Mouse (Mus musculus) E14TG2a.4 (cell line): ENCODE results near the gene Lyst.

ENCODE experiments used
- CTCF ChIP-seq: conservative IDR thresholded peaks from 2 replicates; pipeline ENCODE4 v1.5.1; 2014; ENCODE audit warnings: low read length
- NANOG ChIP-seq: IDR thresholded peaks from 2 replicates; pipeline ENCODE4 v1.6.1; 2014; ENCODE audit warnings: borderline replicate concordance, low read length, mixed read lengths
- POU5F1 ChIP-seq: IDR thresholded peaks from 2 replicates; pipeline ENCODE4 v1.6.1; 2014; ENCODE audit warnings: low read length, borderline replicate concordance

GRCm38 (mm10) chr13:13557001-13557743 is 33.0 kb upstream of the Lyst start:
- TF ChIP-seq CTCF: no peak
- no peak for TF ChIP-seq POU5F1
- no peak for TF ChIP-seq NANOG
